Mouse (Mus musculus) brain, adult 2 months (tissue): ENCODE data around the gene Grm7.
A peak's percentile ranks its signal among the peaks of the same experiment; 100 is the strongest.

ENCODE experiments used
- DNase-seq: peaks from one replicate; pipeline ENCODE4 v3.0.0; 2011; ENCODE audit warnings: low read depth, low spot score

Gene Grm7

DNA sequence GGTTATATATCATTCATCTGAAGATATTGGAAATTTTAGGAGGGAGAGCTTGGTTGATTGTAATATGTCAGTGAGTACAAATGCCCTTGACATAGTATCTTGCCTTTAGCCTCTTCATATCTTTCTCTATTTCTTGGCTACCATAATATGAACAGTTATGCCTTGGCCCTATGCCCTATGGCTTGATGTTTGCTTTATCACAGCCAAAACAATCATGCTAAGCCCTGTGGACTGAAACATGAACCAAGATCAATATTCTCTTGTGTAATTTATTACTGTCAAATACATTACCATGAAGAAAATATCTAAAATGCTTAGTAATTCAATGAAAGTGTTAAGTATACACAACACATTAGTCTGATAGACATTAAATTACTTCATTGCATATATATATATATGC is 222.9 kb downstream of the Grm7 start:
- DNase-seq = no peak

GRCm38 (mm10) chr6:110982013-110982412 is 336.6 kb downstream of the Grm7 start:
- peak; percentile 71 for DNase-seq

GRCm38 (mm10) chr6:111039099-111039498 is 393.7 kb downstream of the Grm7 start:
- peak; percentile 33 for DNase-seq

DNA sequence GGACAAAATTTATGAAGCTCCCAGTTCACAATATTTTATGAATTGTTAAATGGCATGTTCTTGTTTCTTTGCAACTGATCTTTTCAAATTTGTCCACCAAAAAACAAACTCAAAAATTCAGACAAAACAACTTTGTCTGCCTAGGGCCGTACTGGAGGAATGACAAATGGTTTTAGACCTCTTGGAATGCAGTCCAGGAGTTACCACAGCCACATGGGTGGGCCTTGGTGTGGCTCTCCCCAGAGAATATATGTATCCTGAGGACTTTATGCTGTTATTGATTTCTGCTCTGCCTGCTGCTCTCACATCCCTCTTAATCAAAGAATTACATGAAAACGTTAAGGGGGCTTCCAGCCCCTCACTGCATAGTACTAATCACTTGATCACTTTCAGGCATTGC is 400.5 kb downstream of the Grm7 start:
- DNase-seq = no peak

DNA sequence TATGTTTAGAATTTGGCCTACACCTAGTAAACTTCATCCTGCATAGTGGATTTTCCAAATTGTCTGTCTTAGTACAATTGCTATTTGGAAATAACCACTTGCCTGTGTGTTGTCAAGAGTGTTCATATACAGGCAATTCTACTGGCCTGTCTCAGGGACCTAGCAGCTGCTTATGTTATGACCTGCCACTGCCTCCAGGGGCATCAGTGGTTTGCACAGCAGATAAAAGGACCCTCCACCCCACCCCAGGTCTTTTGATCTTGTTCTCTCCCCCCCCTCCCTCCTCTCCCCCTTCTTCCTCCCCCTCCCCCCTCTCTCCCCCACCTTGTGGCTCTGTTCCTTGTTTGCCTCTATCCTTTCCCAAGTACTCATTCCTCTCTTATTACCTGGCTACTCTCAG is 403.9 kb downstream of the Grm7 start:
- DNase-seq = no peak

GRCm38 (mm10) chr6:111054001-111054975 is 408.9 kb downstream of the Grm7 start:
- DNase-seq = peak; percentile 83

DNA sequence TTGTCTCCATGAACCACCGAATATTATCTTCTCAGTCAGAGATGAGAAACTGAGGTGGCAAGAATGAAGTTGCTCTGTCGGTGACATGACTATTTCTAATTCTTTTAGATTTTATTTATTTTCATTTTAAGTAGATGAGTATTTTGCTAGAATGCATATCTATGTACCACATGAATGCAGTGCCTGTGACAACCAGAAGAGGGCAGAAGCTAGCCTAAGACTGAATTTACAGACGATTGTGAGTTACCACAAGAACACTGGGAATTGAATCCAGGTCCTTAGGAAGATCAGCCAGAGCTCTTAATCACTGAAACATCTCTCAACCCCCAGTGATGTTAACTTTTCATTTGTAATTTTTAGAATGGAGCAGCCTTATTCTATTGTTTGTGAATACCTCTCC is 412.4 kb downstream of the Grm7 start:
- no peak for DNase-seq

GRCm38 (mm10) chr6:111060004-111060403 is 414.6 kb downstream of the Grm7 start:
- DNase-seq = no peak

GRCm38 (mm10) chr6:111084569-111084968 is 439.2 kb downstream of the Grm7 start:
- peak; percentile 51 for DNase-seq

- DNase-seq = peak; percentile 24
Observed at GRCm38 (mm10) chr6:111094818-111095217, 449.4 kb downstream of the Grm7 start.

DNA sequence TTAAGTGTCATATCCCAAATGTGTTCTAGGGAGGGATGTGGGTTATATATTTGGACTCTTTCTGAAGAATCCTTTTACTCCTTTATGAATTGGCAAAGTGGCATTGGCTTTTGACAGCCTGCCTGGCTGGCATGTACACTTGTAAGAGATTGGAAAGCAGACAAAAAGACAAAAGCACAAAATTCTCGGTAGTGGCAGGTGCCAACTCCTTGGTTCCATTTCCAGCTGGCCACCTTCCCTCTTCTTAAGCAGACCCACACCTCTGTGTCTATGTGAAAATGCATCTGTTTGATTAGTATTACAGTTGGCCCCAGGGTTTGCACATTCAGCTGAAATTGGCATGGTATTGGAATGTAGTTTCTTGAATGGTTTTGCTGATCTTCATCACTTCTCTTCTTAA is 460.1 kb downstream of the Grm7 start:
- peak; percentile 40 for DNase-seq

- no peak for DNase-seq
Observed at GRCm38 (mm10) chr6:111161037-111161436, 515.7 kb downstream of the Grm7 start.

DNA sequence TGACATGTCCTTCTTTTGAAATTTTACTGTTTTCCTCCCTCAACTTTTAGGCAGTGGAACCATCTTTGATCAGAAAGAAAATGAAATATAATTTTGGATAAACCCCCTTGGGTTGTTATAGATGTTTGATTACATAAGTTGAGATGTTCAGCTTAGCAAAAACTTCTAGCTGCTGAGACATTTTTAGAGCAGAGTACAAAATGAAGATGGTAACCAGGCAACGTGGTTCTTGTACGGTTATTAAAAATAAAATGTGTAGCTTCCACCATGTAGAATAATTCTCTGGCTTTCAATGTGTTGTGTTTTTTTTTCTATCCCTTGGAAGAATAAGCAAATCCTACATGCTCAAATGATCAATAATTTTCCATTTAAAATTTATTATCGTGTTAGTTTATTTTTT is 550.0 kb downstream of the Grm7 start:
- DNase-seq = peak; percentile 59

GRCm38 (mm10) chr6:111221083-111221729 is 575.8 kb downstream of the Grm7 start:
- DNase-seq = peak; percentile 14

GRCm38 (mm10) chr6:111255215-111255614 is 609.8 kb downstream of the Grm7 start:
- DNase-seq = no peak

DNA sequence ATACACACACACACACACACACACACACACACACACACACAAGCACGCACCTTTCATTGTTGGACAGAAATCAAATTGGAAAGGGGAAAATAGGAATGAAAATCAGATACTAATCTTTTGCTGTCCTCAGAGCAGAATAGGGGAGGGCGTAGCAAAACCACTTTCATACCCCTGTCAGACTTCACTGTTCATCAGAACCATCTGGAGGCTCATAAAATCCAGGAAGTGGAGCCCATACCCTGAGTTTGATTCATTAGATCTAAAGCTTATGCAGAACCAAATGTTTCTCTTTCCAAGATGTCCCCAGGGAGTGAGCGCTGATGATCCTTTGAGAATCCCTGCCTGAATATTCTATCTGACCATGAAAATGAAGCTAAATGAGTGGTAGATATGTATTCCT is 611.6 kb downstream of the Grm7 start:
- DNase-seq = no peak

DNA sequence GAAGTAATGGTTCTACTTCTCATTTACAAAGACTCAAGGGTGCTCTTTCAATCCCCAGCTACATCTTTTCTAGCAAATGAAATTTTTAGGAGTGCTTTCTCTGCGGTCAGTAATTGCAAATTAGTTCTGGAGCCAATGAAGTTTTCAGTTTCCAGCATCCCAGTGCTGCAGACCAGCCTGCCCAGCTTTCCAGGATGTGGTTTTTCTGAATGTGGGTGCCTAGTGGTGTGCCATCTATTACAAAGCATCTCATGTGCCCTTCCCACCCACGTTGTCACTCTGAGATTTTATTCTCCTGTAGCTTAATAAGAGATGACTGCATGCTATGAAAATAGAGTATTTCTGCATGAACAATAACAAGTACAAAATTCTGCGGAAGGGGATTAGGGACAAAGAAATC is 612.9 kb downstream of the Grm7 start:
- no peak for DNase-seq

GRCm38 (mm10) chr6:111261181-111261580 is 615.8 kb downstream of the Grm7 start:
- DNase-seq = no peak

GRCm38 (mm10) chr6:111276657-111277056 is 631.3 kb downstream of the Grm7 start:
- DNase-seq = peak; percentile 15

GRCm38 (mm10) chr6:111278516-111278915 is 633.1 kb downstream of the Grm7 start:
- DNase-seq = peak; percentile 51

DNA sequence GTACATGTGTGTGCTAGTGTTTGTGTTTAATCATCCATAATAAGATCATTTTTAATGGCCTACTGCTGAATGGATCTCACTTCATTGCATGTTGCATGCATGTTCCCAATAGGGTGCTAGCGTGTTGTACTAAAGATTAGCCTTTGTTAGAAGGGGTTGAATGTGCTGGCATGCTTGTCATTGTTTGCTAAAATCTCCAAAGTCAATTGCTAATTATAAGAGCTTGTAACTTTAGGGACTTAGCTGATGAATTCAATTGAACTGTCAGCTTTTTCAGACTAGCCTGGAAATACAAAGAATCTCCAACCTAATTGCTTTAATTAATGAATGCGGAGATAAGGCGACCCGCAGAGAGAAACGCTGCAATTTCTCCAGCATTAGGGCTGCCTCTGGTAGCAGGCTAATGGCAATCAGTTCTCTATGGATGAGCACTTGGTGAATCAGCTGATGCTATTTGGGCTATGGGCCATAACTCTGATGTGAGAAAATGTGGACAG is 648.2 kb downstream of the Grm7 start:
- DNase-seq = peak; percentile 69

DNA sequence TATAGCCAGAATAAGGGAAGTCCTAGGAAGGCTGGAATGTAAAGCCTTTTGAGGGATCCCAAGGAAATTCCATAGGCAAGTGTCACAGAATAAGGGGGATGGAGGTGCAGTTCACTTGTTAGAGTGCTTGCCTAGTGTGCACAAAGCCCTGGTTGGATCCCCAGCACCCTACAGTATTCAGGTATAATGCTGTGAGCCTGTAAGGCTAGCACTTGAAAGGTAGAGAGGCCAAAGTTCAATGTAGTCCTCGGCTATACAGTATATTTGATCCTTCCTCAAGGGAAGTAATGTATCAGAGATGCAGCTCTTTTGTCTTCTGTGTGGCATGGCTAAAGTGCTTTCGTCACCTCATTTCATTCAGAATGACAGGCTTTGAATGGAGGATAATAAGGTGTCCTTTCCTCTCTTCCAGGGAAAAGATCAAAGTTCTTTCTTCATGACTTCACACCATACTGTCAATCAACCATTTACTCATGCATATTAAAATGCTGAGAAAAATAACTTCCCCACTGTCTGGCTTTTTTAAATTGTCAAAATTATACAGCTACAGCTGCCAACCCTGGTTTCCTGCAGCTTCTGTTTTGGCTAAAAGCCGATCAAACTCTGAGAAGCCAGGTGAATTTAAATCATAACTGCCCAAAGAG is 658.7 kb downstream of the Grm7 start:
- no peak for DNase-seq
